ENCODE assay signal across 17 mouse cellular contexts in the genomic region with DNA sequence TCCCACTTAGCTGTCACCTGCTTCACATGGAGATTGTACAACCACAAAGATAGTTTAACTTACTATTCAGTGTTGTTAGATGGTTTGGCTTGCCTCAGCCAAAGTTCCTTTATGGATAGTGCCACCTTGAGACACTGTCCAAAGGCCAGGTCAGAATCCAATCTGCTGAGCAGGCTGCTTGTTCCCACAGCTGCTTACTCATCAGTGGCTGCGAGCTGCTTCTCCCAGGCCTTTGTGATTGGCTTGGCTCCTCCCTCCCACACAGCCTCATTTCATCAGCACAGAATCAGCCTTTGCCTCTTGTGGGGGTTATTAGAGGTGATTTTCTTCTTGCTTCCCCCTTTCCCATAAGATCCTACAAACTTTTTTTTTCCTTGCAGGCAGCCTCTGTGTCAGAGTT.
DNase-seq lines count a peak whose midpoint lies in the region; ATAC-seq lines count a peak whose summit lies in the region.
"Had no signal": no experiment of that assay in that cellular context is flagged by ENCODE, and none has a peak within 500 bp of the region (broad histone marks: within the 10 kb centered on the region; RNA-seq: fewer than 3 reads in every experiment).

No protein-coding gene starts in this region.

- H3K9ac ChIP-seq in midbrain, embryonic 11.5 days (ENCODE audit: low read length): no peak overlapping the region
- H3K9ac ChIP-seq in midbrain, embryonic 16.5 days (ENCODE audit: low read depth, low read length): no peak overlapping the region
- H3K9ac ChIP-seq: neural tube, embryonic 15.5 days had no signal

- H3K4me2 ChIP-seq in midbrain, embryonic 11.5 days: no peak overlapping the region
- H3K4me2 ChIP-seq in midbrain, embryonic 16.5 days (ENCODE audit: low read length): no peak overlapping the region
- H3K4me2 ChIP-seq: neural tube, embryonic 15.5 days had no signal

- 19% methylated on average over 1 of the region's 1 CpGs for WGBS in midbrain, embryonic 11.5 days
- WGBS in midbrain, embryonic 16.5 days: 22% methylated on average over 1 of the region's 1 CpGs

- intact Hi-C loops in heart, postnatal 10 days (cut with DNase I): no loop called here

- H3K27ac ChIP-seq in midbrain, embryonic 11.5 days (ENCODE audit: low read depth, low read length): no peak overlapping the region
- H3K27ac ChIP-seq in midbrain, embryonic 16.5 days (ENCODE audit: low read length): no peak overlapping the region
- H3K27ac ChIP-seq: left cerebral cortex, adult 2 months; macrophage; neural tube, embryonic 15.5 days had no signal

- H3K4me1 ChIP-seq in midbrain, embryonic 11.5 days (ENCODE audit: control insufficient read depth, insufficient read depth, low read length): no peaks in the 10 kb centered on the region
- no peaks in the 10 kb centered on the region for H3K4me1 ChIP-seq in midbrain, embryonic 16.5 days (ENCODE audit: control insufficient read depth, insufficient read depth, low read length)
- H3K4me1 ChIP-seq: neural tube, embryonic 15.5 days had no signal

- no peak overlapping the region for H3K4me3 ChIP-seq in midbrain, embryonic 11.5 days (ENCODE audit: low read depth, low read length)
- H3K4me3 ChIP-seq in midbrain, embryonic 16.5 days (ENCODE audit: low read depth, low read length): no peak overlapping the region
- H3K4me3 ChIP-seq: left cerebral cortex, adult 2 months; neural tube, embryonic 15.5 days had no signal

- H3K27me3 ChIP-seq in midbrain, embryonic 11.5 days (ENCODE audit: control insufficient read depth, insufficient read depth, low read length): no peaks in the 10 kb centered on the region
- no peaks in the 10 kb centered on the region for H3K27me3 ChIP-seq in midbrain, embryonic 16.5 days (ENCODE audit: control insufficient read depth, insufficient read depth, low read depth, low read length)
- H3K27me3 ChIP-seq: neural tube, embryonic 15.5 days had no signal

- H3K9me3 ChIP-seq in midbrain, embryonic 11.5 days (ENCODE audit: control insufficient read depth, low read length): no peaks in the 10 kb centered on the region
- H3K9me3 ChIP-seq in midbrain, embryonic 16.5 days (replicated peaks; ENCODE audit: control insufficient read depth, low read length, poor library complexity, severe bottlenecking): no peaks in the 10 kb centered on the region
- H3K9me3 ChIP-seq: neural tube, embryonic 15.5 days had no signal

- ATAC-seq in midbrain, embryonic 11.5 days (ENCODE audit: low FRiP score): peak; percentile 69; the same call in 1 of the 2 replicates
- no peak for ATAC-seq in midbrain, embryonic 16.5 days
- ATAC-seq: hindbrain, embryonic 16.5 days had no signal

- peak; percentile 15 for DNase-seq in embryo, embryonic 10 days (ENCODE audit: low spot score)
- DNase-seq in embryo, embryonic 9.5 days (ENCODE audit: extremely low spot score): no peak
- no peak for DNase-seq in midbrain, embryonic 11.5 days (ENCODE audit: low spot score, missing footprints)
- DNase-seq in fibroblast of lung, adult 2 months (ENCODE audit: low read depth): peak; percentile 59
- DNase-seq in retina, embryonic 14.5 days (ENCODE audit: low spot score): peak; percentile 18
- DNase-seq in spleen, postnatal 36 days (ENCODE audit: low spot score in 2 of 2): no peak
- DNase-seq in heart, postnatal 10 days: no peak
- DNase-seq: B cell, adult 2 months; cerebellum, adult 11-12 months; lung, adult 18-20 months; right cerebral cortex, adult 18-20 months; spleen, adult 18-20 months had no signal

- H3K36me3 ChIP-seq in midbrain, embryonic 11.5 days (ENCODE audit: control insufficient read depth, insufficient read depth, low read length): no peaks in the 10 kb centered on the region
- no peaks in the 10 kb centered on the region for H3K36me3 ChIP-seq in midbrain, embryonic 16.5 days (ENCODE audit: control insufficient read depth, insufficient read depth, low read length)
- H3K36me3 ChIP-seq: neural tube, embryonic 15.5 days had no signal

Comparison
In these comparisons a context has a peak if more than half of its experiments do, and no peak if none do; other contexts are left out.
1. DNase-seq: peak in embryo, embryonic 10 days (single experiment), fibroblast of lung, adult 2 months (single experiment) and retina, embryonic 14.5 days (single experiment); none in embryo, embryonic 9.5 days (single experiment), midbrain, embryonic 11.5 days (single experiment), spleen, postnatal 36 days (0 of 2) and heart, postnatal 10 days (0 of 2).